Mouse (Mus musculus) induced T-regulatory cell, adult 2 months (primary cell): Measurements from ENCODE around the gene Cgrrf1.

Experiments used
- DNase-seq: peaks from one replicate; pipeline ENCODE4 v3.0.0-alpha.2; 2012; ENCODE audit warnings: low read depth

Cgrrf1 gene

DNA sequence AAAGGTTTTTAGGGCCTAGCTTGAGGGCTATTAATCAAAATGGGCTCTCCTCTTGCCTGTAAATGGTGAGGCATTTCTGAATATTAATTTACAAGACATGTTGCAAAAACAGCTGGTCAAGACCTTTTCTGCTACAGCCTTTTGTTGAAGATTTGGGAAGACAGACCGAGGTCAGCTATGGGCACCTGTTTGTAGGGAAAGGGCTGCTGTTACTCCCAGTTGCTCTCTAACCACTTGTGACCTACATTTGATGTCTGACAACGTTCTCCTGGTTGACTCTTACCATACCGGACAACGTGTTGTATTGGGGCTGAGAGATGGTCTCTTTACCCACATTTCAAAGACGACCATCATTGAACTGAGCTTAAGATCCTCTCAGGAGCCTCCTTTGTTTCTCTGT, 66.0 kb downstream of the Cgrrf1 start:
- DNase-seq = no peak

DNA sequence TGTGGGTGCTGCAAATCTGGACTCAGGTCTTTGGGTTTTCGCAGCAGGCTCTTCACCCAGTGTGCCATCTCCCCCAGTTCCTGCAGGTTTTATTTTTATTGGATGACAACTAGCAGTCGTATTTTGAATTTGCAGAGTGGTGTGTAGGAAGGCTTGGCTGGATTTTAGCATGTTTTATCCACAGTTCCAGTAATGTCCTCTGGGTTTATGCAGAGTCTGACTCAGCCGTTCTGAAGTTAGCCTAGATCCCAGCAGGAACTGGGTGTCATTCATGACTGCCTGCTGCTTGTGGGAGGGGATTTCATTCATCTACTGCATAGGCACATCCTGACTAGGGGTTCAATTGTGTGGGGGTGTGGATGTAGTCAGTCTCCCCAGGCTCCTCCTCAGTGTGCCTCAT, 66.7 kb downstream of the Cgrrf1 start:
- no peak for DNase-seq

DNA sequence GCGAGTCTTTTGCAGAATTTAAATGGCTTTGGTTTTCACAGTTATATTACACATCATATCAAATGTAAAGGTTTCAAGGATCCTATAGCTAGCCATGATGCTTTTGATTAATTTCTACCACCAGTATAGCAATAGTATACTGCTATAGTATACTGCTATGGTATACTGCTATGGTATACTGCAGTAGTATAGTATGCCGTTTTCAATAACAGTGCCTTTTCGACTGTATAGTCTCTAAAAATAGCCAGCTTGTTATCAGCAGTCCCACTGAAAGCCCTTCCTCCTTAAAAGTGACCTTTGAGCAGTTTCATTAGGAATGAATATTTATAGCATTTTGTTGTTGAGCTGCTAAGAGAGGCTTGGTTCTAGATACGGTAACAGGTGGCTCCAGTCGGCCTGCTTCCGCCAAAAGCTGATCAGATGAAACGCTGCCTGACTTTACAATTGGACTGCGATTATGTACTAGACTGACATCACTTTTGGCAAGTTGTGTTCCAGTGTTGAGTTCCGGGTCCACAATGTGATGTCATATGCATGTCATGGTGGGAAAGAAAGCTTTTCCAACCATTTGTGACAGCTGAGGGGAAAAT, 70.7 kb downstream of the Cgrrf1 start:
- no peak for DNase-seq
